Mouse (Mus musculus): ENCODE data around the gene Slc16a11. TPM values are rescaled to one million over a fixed set of nuclear protein-coding genes. Genes with fewer than 3 reads are reported as not detected.
"Not testable (repeated sequence)": the region's sequence is repeated elsewhere in the genome, so short reads cannot be mapped to it uniquely, and the experiment has no call there.

Gene Slc16a11
- 0.93 and 1.5 TPM in 2 replicates for polyA plus RNA-seq (2016; fragmentation: Nextera tagmentation; extraction: Ambion mirVana)

GRCm38 (mm10) chr11:70212423-70212822 lies at the start of gene Slc16a11:
TSS of gene Slc16a11 (plus strand) at chr11:70212752.
- Histone ChIP-seq H3K27ac (no peak within 1 kb of the TSS), H3K4me1 (replicated peaks) (peaks cover 25% of the 10 kb centered on the region), H3K36me3 (peaks cover 7% of the 10 kb centered on the region), H3K27me3 (ENCODE audit: insufficient read depth, poor library complexity, severe bottlenecking) (peaks cover 56% of the 10 kb centered on the region), H3K4me3 (peak within 1 kb of the TSS; percentile 50; the same call in 1 of the 2 replicates), H3K9me3 (no peaks in the 10 kb centered on the region)
- WGBS, result 68% methylated on average over 6 of the region's 6 CpGs
- DNase-seq (ENCODE audit: low spot score), result no peak

GRCm38 (mm10) chr11:70165972-70166921 lies 46.3 kb upstream of the Slc16a11 start:
- Histone ChIP-seq H3K36me3 (no peaks in the 10 kb centered on the region), H3K27me3 (ENCODE audit: insufficient read depth, poor library complexity, severe bottlenecking) (no peaks in the 10 kb centered on the region), H3K27ac (no peak overlapping the region), H3K4me1 (replicated peaks) (peaks cover 8% of the 10 kb centered on the region; the same call in 1 of the 2 replicates), H3K9me3 (no peaks in the 10 kb centered on the region), H3K4me3 (no peak overlapping the region)
- no peak for DNase-seq (ENCODE audit: low spot score)
- WGBS, result 73% methylated on average over 16 of the region's 16 CpGs

- Histone ChIP-seq H3K27me3 (ENCODE audit: insufficient read depth, poor library complexity, severe bottlenecking) (no peaks in the 10 kb centered on the region), H3K9me3 (no peaks in the 10 kb centered on the region), H3K4me1 (replicated peaks) (peaks cover 8% of the 10 kb centered on the region; the same call in 1 of the 2 replicates), H3K4me3 (no peak overlapping the region), H3K36me3 (no peaks in the 10 kb centered on the region), H3K27ac (no peak overlapping the region)
- WGBS, result 64% methylated on average over 7 of the region's 7 CpGs
- no peak for DNase-seq (ENCODE audit: low spot score)
Measured at GRCm38 (mm10) chr11:70168136-70168535, 44.4 kb upstream of the Slc16a11 start.

- not testable (repeated sequence) for H3K4me3 ChIP-seq; H3K27me3 ChIP-seq (ENCODE audit: insufficient read depth, poor library complexity, severe bottlenecking); H3K4me1 ChIP-seq (replicated peaks); DNase-seq (ENCODE audit: low spot score); H3K9me3 ChIP-seq; H3K27ac ChIP-seq; H3K36me3 ChIP-seq
- 92% methylated on average over 7 of the region's 7 CpGs for WGBS
Measured at GRCm38 (mm10) chr11:70169471-70169870, 43.1 kb upstream of the Slc16a11 start.

GRCm38 (mm10) chr11:70170291-70170690 lies 42.3 kb upstream of the Slc16a11 start:
- Histone ChIP-seq H3K27me3 (ENCODE audit: insufficient read depth, poor library complexity, severe bottlenecking) (no peaks in the 10 kb centered on the region), H3K4me1 (replicated peaks) (peaks cover 8% of the 10 kb centered on the region; the same call in 1 of the 2 replicates), H3K27ac (no peak overlapping the region), H3K9me3 (no peaks in the 10 kb centered on the region), H3K36me3 (no peaks in the 10 kb centered on the region), H3K4me3 (no peak overlapping the region)
- 85% methylated on average over 7 of the region's 7 CpGs for WGBS
- DNase-seq (ENCODE audit: low spot score), result no peak

- no peak for DNase-seq (ENCODE audit: low spot score)
- WGBS, result 81% methylated on average over 7 of the region's 7 CpGs
- H3K27me3 ChIP-seq (ENCODE audit: insufficient read depth, poor library complexity, severe bottlenecking), result no peaks in the 10 kb centered on the region
Measured at GRCm38 (mm10) chr11:70171181-70171580, 41.4 kb upstream of the Slc16a11 start.

GRCm38 (mm10) chr11:70171847-70172246 lies 40.7 kb upstream of the Slc16a11 start:
- Histone ChIP-seq H3K9me3 (peaks cover 2% of the 10 kb centered on the region; the same call in 1 of the 2 replicates), H3K4me1 (replicated peaks) (peaks cover 8% of the 10 kb centered on the region; the same call in 1 of the 2 replicates), H3K4me3 (no peak overlapping the region), H3K36me3 (no peaks in the 10 kb centered on the region), H3K27ac (no peak overlapping the region), H3K27me3 (ENCODE audit: insufficient read depth, poor library complexity, severe bottlenecking) (no peaks in the 10 kb centered on the region)
- no peak for DNase-seq (ENCODE audit: low spot score)
- 50% methylated on average over 3 of the region's 3 CpGs for WGBS

More at GRCm38 (mm10) chr11:70171181-70171580, 41.4 kb upstream of the Slc16a11 start:
- H3K27ac ChIP-seq, result no peak overlapping the region
- H3K9me3 ChIP-seq, result no peaks in the 10 kb centered on the region
- no peak overlapping the region for H3K4me3 ChIP-seq
- H3K4me1 ChIP-seq (replicated peaks), result peaks cover 8% of the 10 kb centered on the region; the same call in 1 of the 2 replicates
- no peaks in the 10 kb centered on the region for H3K36me3 ChIP-seq

- Histone ChIP-seq H3K27ac (no peak overlapping the region), H3K9me3 (peaks cover 2% of the 10 kb centered on the region; the same call in 1 of the 2 replicates), H3K4me3 (no peak overlapping the region), H3K27me3 (ENCODE audit: insufficient read depth, poor library complexity, severe bottlenecking) (no peaks in the 10 kb centered on the region), H3K36me3 (no peaks in the 10 kb centered on the region), H3K4me1 (replicated peaks) (peaks cover 8% of the 10 kb centered on the region; the same call in 1 of the 2 replicates)
- no peak for DNase-seq (ENCODE audit: low spot score)
- 59% methylated on average over 5 of the region's 5 CpGs for WGBS
Measured at GRCm38 (mm10) chr11:70172298-70172697, 40.3 kb upstream of the Slc16a11 start.

- WGBS, result 86% methylated on average over 4 of the region's 4 CpGs
Measured at GRCm38 (mm10) chr11:70174491-70174890, 38.1 kb upstream of the Slc16a11 start.

GRCm38 (mm10) chr11:70177647-70178046 lies 34.9 kb upstream of the Slc16a11 start:
- H3K27me3 ChIP-seq (ENCODE audit: insufficient read depth, poor library complexity, severe bottlenecking), result no peaks in the 10 kb centered on the region
- DNase-seq (ENCODE audit: low spot score), result no peak
- WGBS, result 74% methylated on average over 8 of the region's 8 CpGs

More at GRCm38 (mm10) chr11:70174491-70174890, 38.1 kb upstream of the Slc16a11 start:
- Histone ChIP-seq H3K4me1 (replicated peaks) (no peaks in the 10 kb centered on the region), H3K9me3 (peaks cover 2% of the 10 kb centered on the region; the same call in 1 of the 2 replicates), H3K36me3 (no peaks in the 10 kb centered on the region), H3K27ac (no peak overlapping the region), H3K4me3 (no peak overlapping the region), H3K27me3 (ENCODE audit: insufficient read depth, poor library complexity, severe bottlenecking) (no peaks in the 10 kb centered on the region)
- no peak for DNase-seq (ENCODE audit: low spot score)

GRCm38 (mm10) chr11:70178311-70178710 lies 34.2 kb upstream of the Slc16a11 start:
- no peak for DNase-seq (ENCODE audit: low spot score)
- H3K9me3 ChIP-seq, result peaks cover 2% of the 10 kb centered on the region; the same call in 1 of the 2 replicates
- H3K4me1 ChIP-seq (replicated peaks), result no peaks in the 10 kb centered on the region
- H3K27me3 ChIP-seq (ENCODE audit: insufficient read depth, poor library complexity, severe bottlenecking), result no peaks in the 10 kb centered on the region
- H3K27ac ChIP-seq, result no peak overlapping the region
- 89% methylated on average over 11 of the region's 11 CpGs for WGBS
- H3K36me3 ChIP-seq, result no peaks in the 10 kb centered on the region
- H3K4me3 ChIP-seq, result no peak overlapping the region

More at GRCm38 (mm10) chr11:70177647-70178046, 34.9 kb upstream of the Slc16a11 start:
- no peak overlapping the region for H3K4me3 ChIP-seq
- H3K9me3 ChIP-seq, result peaks cover 2% of the 10 kb centered on the region; the same call in 1 of the 2 replicates
- H3K36me3 ChIP-seq, result no peaks in the 10 kb centered on the region
- H3K4me1 ChIP-seq (replicated peaks), result no peaks in the 10 kb centered on the region
- no peak overlapping the region for H3K27ac ChIP-seq

GRCm38 (mm10) chr11:70178756-70179155 lies 33.8 kb upstream of the Slc16a11 start:
- H3K9me3 ChIP-seq, result peaks cover 2% of the 10 kb centered on the region; the same call in 1 of the 2 replicates

GRCm38 (mm10) chr11:70179401-70179800 lies 33.2 kb upstream of the Slc16a11 start:
- Histone ChIP-seq H3K27me3 (ENCODE audit: insufficient read depth, poor library complexity, severe bottlenecking) (no peaks in the 10 kb centered on the region), H3K9me3 (peaks cover 2% of the 10 kb centered on the region; the same call in 1 of the 2 replicates), H3K4me1 (replicated peaks) (no peaks in the 10 kb centered on the region), H3K4me3 (no peak overlapping the region), H3K36me3 (no peaks in the 10 kb centered on the region), H3K27ac (no peak overlapping the region)
- no peak for DNase-seq (ENCODE audit: low spot score)
- WGBS, result 43% methylated on average over 14 of the region's 14 CpGs

More at GRCm38 (mm10) chr11:70178756-70179155, 33.8 kb upstream of the Slc16a11 start:
- 84% methylated on average over 11 of the region's 11 CpGs for WGBS
- Histone ChIP-seq H3K27ac (no peak overlapping the region), H3K36me3 (no peaks in the 10 kb centered on the region), H3K27me3 (ENCODE audit: insufficient read depth, poor library complexity, severe bottlenecking) (no peaks in the 10 kb centered on the region), H3K4me3 (no peak overlapping the region), H3K4me1 (replicated peaks) (no peaks in the 10 kb centered on the region)
- no peak for DNase-seq (ENCODE audit: low spot score)
